Mouse (Mus musculus) spleen, postnatal 4 days (tissue): ENCODE measurements around the gene Slc24a4.
"Not testable (repeated sequence)": the region's sequence is repeated elsewhere in the genome, so short reads cannot be mapped to it uniquely, and the experiment has no call there.

ENCODE experiments used
- DNase-seq, 2 experiments: peaks; one replicate each; pipeline ENCODE4 v3.0.0; 2022; ENCODE audit warnings: low spot score in 2 of 2

The Slc24a4 gene

DNA sequence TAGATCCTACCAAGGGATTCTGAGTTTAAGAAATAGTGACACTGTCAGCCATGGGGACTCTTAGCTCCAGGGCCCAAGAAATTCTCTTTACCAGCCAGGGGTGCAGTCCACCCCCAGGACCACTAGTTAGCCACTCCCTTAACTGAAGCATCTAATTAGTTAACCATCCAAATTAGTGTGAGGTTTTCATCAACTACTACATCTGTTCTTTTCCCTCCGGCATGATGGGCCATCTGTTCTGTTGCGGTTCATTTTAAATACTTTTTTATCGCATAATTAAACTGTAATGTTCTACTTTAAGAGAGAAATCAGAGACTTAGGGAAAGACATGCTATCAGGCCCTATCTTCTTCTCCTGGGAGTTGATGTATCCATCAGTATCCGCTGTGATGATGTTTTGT, 121.8 kb downstream of the Slc24a4 start:
- no peak for DNase-seq

DNA sequence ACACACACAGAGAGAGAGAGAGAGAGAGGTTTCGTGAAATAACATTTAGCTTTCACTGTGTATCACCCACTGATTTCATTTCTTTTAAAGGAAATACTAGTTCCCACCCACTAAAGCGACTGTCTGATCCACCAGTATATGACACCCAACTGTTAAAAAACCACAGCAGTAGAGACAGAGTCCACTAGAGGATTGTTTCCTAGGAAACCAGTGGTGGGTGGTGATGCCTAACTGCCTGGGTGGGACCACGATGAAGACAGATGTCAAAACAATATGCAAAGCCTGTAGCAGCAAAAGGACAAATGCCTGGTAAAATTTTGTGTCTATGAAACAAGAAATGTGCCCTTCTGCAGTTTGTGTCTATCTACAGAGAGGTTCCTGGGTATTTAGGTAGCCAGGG, 122.5 kb downstream of the Slc24a4 start:
- DNase-seq = no peak

GRCm38 (mm10) chr12:102251985-102252384, 123.5 kb downstream of the Slc24a4 start:
- no peak for DNase-seq

DNA sequence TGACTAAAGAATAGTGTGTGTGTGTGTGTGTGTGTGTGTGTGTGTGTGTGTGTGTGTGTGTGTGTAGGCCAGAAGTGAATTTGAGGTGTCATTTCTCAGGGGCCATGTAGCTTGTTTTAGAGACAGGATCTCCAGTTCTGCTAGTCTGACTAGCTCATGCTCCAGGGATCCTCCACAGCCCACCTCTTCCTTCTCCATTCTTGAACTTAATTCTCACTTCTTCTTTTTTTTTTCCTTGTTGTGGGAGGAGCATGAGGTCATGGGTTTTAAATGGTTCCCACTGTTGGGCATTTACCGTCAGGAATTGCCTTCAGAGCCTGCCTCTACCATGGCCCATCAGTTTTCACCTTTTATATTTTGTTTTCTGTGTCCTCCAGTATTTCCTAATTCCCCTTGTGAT, 124.0 kb downstream of the Slc24a4 start:
- no peak for DNase-seq

DNA sequence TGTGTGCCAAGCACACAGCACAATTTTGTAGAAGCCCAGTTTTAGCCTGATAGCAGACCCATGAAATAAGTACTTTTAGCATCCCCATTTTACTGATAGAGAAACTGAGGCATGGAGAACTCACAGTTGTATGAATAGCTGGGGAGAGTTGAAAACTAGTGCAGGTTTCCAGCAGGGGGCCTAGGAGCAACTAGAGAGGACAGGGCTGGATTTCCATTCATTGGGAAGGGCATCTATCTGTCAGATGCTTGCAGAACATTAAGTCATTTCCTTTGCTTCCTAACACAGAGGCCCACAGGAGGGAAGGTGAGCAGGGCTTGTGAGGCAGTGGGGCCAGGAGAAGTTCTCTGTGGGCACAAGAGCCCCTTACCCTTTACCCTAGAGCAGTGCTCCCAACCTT, 126.5 kb downstream of the Slc24a4 start:
- no peak for DNase-seq

DNA sequence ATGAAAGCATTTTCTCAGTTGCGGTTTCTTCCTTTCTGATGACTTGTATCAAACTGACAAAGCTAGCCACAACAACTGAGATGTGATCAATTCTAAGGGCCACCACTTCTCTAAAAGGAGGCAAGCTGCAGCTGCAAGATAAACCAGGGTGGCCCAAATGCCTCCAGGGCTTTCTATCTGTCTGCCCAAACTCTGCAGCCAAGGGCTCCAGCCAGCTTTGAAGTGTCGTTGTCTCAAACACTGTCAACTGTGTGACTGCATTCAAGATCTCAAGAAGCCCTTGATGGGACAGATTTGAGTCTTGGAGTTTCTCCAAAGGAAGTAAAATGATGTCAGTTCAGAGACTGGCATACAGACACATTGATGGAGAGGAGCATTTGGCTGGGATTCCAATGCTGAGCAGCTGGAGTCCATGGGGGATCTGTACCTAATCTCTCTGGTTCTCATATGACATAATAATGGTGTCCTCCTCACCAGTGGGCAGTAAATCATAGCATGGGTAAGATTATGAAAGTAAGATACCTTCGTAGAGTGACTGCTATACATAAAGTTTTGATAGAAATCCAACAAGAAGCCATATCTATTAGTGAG, 130.1 kb downstream of the Slc24a4 start:
- no peak for DNase-seq

DNA sequence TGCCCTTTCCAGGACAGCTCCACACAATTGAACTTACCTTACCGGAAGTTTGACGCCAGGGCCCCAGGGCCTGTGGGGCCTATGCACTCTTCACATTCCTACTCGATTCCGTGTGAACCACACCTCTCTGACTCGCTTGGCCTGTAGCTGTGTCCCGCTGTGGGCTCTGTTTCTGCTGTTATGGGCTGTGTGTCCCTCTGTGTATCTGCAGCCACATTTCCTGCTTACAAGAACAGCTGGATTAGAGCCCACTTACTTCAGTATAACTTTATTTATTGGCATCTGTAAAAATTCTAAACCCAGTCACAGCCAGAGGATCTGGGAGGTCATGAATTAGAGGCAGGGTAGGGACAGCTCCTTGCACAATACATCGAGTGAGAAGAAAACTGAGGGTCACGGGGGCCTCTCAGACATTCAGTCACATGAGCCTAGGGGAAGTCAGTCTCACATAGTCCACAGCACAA, 133.4 kb downstream of the Slc24a4 start:
- DNase-seq = no peak

DNA sequence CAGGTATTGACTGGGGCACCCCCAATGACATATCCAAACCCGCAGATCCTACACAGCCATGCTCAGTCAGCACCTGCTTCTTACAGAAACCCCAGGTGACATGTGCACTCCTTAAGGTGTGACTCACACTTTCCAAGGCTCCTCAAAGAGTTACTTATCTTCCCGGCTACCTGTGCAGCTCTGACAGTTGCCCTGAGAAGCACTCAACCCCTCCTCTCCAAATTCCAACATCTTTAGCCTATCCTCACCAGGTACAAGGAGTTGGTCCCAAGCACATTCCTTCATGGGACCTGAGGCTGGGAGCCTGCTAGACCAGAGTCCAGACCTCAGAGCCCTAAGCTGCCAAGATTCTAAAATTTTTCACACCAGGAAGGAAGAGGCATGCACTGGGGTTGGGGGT, 134.3 kb downstream of the Slc24a4 start:
- DNase-seq = no peak

GRCm38 (mm10) chr12:102263249-102263648, 134.7 kb downstream of the Slc24a4 start:
- DNase-seq = no peak

GRCm38 (mm10) chr12:102266433-102266832, 137.9 kb downstream of the Slc24a4 start:
- no peak for DNase-seq

DNA sequence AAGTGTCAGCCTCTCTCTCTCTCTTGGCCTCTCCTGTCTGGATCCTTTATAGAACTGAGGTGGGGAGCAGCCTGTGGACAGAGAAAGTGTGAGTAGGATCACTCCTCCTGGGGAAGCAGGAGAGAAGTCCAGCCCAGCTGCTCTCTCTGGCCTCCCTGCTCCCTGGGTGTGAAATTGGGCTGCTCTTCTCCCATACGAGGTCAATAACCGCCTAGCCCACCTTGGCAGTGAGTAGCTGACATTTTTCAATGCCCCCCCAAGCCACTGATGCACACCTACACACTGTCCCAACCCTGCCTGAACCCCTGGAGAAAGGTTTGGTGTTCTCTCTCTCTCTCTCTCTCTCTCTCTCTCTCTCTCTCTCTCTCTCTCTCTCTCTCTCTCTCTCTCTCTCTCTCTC, 140.6 kb downstream of the Slc24a4 start:
- no peak for DNase-seq

- DNase-seq = no peak
These were observed 142.4 kb downstream of the Slc24a4 start for GRCm38 (mm10) chr12:102270776-102271405.

GRCm38 (mm10) chr12:102271447-102271846, 142.9 kb downstream of the Slc24a4 start:
- DNase-seq = no peak

DNA sequence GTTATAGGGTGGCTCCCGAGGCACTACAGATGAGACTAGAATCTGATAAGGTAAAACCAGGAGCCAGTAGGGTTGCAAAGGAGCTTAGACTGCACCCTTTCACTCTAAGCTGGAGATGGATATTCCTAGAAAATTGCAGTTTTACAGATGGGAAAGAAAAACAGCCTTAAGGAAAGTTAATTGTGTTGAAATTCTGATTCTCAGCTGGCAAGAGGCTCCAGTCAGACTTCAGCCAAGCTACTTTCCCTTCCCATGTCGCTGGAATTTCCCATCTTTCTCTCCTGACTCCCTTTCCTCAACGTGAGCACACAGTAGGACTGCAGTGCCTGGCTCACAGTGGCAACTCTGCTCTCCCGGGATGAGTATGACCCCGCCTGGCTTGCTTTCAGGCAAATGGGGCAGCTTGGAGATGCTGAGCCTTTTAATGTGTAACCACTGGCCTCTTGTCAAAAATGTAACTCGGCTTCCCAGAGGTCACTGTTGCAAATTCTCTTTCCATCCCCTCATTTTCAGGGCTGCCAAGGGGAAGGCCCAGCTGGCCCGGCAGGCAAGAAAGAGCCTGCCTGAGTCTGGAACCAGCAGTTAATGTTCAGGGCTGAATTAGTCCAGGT, 147.4 kb downstream of the Slc24a4 start:
- no peak for DNase-seq

GRCm38 (mm10) chr12:102280290-102280689, 151.8 kb downstream of the Slc24a4 start:
- DNase-seq = not testable (repeated sequence)

- no peak for DNase-seq
These were observed 152.5 kb downstream of the Slc24a4 start for GRCm38 (mm10) chr12:102280867-102281503.

DNA sequence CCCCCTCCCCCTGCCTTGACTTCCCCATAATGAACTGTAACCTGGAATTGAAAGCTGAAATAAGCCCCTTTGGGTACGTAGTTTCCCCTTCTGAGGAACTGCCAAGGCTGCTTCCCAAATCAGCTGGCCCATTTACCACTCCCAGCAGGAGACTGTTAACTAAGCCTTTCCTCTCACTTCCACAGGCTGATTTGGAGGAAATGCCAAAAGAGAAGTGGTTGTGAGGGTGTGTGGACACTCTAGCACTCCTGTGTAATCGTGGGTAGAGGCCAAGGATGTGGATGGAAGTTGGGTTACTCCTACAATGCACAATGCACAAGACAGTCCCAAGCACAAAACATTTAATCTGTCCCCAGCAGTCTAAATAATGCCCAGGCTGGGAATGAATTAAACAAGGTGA, 153.6 kb downstream of the Slc24a4 start:
- no peak for DNase-seq

DNA sequence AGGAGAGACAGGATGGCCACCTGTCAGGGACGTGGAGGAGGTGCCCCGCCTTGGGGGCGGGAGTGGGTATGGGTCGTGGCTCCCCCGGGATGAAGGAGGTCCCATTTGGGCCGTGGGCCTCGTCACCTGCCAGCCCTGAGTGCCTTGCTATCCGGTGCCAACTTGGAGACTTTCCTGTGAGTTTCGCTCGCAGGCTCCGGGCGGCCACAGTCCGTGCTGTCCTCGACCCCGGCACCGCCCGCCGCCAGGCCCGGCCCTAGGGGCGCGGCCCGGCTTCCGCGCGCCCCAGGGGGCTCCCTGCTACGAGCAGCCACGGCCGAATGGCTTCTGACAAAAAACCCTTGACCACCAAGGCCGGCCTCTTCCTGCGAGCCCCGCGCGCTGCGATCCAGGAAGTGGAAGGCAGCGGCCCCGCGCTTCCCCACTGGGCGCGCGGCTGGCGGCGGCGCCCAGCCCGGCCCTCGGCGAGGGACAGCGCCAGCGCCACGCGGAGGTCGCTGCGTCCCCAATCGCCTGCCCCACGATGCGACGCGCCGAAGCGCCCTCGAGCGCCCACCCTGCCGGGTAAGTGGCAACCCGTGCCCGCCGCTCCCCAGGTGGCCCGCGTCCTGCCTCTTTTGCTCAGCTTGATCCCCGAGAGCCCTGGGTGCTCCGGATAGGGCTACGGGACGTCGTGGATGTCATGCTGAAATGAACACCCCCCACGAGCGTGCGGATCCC, 154.4 kb downstream of the Slc24a4 start, which contains the start of gene Rin3:
Gene Rin3, plus strand, starts transcription at position 286 of the 720 bp plus-strand sequence.
- DNase-seq = peak; percentile 54 to 77

- DNase-seq = no peak
These were observed 155.1 kb downstream of the Slc24a4 start for GRCm38 (mm10) chr12:102283483-102284266.

- DNase-seq = no peak
These were observed 155.7 kb downstream of the Slc24a4 start for GRCm38 (mm10) chr12:102284267-102284610.

GRCm38 (mm10) chr12:102284618-102285159, 156.2 kb downstream of the Slc24a4 start:
- DNase-seq = no peak
